Mouse (Mus musculus): ENCODE measurements around the gene Nup50. TPM values are rescaled to one million over a fixed set of nuclear protein-coding genes. Genes with fewer than 3 reads are reported as not detected.

Nup50 gene
- total and polyA plus RNA-seq, 3 experiments = 3.8 to 16.6 (median 15.5) TPM

GRCm38 (mm10) chr15:84982888-84983287 is 59.7 kb downstream of the Nup50 start:
- Histone ChIP-seq H3K27me3 (ENCODE audit: control insufficient read depth, insufficient read depth, low read length) (no peaks in the 10 kb centered on the region), H3K36me3 (ENCODE audit: control insufficient read depth, insufficient read depth, low read length) (no peaks in the 10 kb centered on the region), H3K4me3 (no peak overlapping the region), H3K4me1 (ENCODE audit: control insufficient read depth, insufficient read depth, low read length) (peaks cover 11% of the 10 kb centered on the region), H3K27ac (no peak overlapping the region), H3K9ac (ENCODE audit: low read depth, low read length) (no peak overlapping the region), H3K79me2 (replicated peaks; ENCODE audit: control insufficient read depth, insufficient read depth, low read length) (peaks cover 12% of the 10 kb centered on the region)
- WGBS = 82% methylated on average over 3 of the region's 3 CpGs
- TF ChIP-seq POLR2A (IDR thresholded peaks at IDR 0.05; ENCODE audit: insufficient read depth, low read depth, low read length) (no peak), CTCF (IDR thresholded peaks at IDR 0.05) (no peak), EP300 (IDR thresholded peaks at IDR 0.05; ENCODE audit: insufficient read depth, low read depth, low read length) (no peak)
- DNase-seq = no peak
- intact Hi-C loops (cut with DNase I) = no loop called here

- no peak for DNase-seq
- Histone ChIP-seq H3K79me2 (replicated peaks; ENCODE audit: control insufficient read depth, insufficient read depth, low read length) (peaks cover 10% of the 10 kb centered on the region), H3K27me3 (ENCODE audit: control insufficient read depth, insufficient read depth, low read length) (no peaks in the 10 kb centered on the region), H3K4me3 (no peak overlapping the region), H3K27ac (no peak overlapping the region), H3K9ac (ENCODE audit: low read depth, low read length) (no peak overlapping the region), H3K36me3 (ENCODE audit: control insufficient read depth, insufficient read depth, low read length) (no peaks in the 10 kb centered on the region), H3K4me1 (ENCODE audit: control insufficient read depth, insufficient read depth, low read length) (peaks cover 14% of the 10 kb centered on the region)
- TF ChIP-seq EP300 (IDR thresholded peaks at IDR 0.05; ENCODE audit: insufficient read depth, low read depth, low read length) (no peak), POLR2A (IDR thresholded peaks at IDR 0.05; ENCODE audit: insufficient read depth, low read depth, low read length) (no peak), CTCF (IDR thresholded peaks at IDR 0.05) (no peak)
- WGBS = 59% methylated on average over 7 of the region's 7 CpGs
- intact Hi-C loops (cut with DNase I) = no loop called here
Measured at GRCm38 (mm10) chr15:84983721-84984120, 60.5 kb downstream of the Nup50 start.

- intact Hi-C loops (cut with DNase I) = loop anchor here (2.0 to 5.0 kb wide), 3 partner anchors 43 to 133 kb away; partner anchors contain the start of gene Nup50
- 88% methylated on average over 12 of the region's 12 CpGs for WGBS
- peak in 1 of 2 experiments; percentile 27 for DNase-seq
Measured at GRCm38 (mm10) chr15:84985516-84986160, 62.4 kb downstream of the Nup50 start.

GRCm38 (mm10) chr15:84986171-84987019 is 63.2 kb downstream of the Nup50 start:
- Histone ChIP-seq H3K27ac (no peak overlapping the region), H3K9ac (ENCODE audit: low read depth, low read length) (peak overlapping the region; percentile 13; the same call in 1 of the 2 replicates), H3K36me3 (ENCODE audit: control insufficient read depth, insufficient read depth, low read length) (no peaks in the 10 kb centered on the region), H3K4me1 (ENCODE audit: control insufficient read depth, insufficient read depth, low read length) (peaks cover 14% of the 10 kb centered on the region), H3K27me3 (ENCODE audit: control insufficient read depth, insufficient read depth, low read length) (no peaks in the 10 kb centered on the region), H3K4me3 (no peak overlapping the region; the same call in 1 of the 2 replicates), H3K79me2 (replicated peaks; ENCODE audit: control insufficient read depth, insufficient read depth, low read length) (peaks cover 4% of the 10 kb centered on the region)
- 63% methylated on average over 4 of the region's 4 CpGs for WGBS
- no peak for TF ChIP-seq POLR2A (IDR thresholded peaks at IDR 0.05; ENCODE audit: insufficient read depth, low read depth, low read length)
- TF ChIP-seq CTCF (IDR thresholded peaks at IDR 0.05) = no peak
- TF ChIP-seq EP300 (IDR thresholded peaks at IDR 0.05; ENCODE audit: insufficient read depth, low read depth, low read length) = no peak
- intact Hi-C loops (cut with DNase I) = loop anchor here (2.0 to 5.0 kb wide), 3 partner anchors 44 to 134 kb away; partner anchors contain the start of gene Nup50
- DNase-seq = no peak

More at GRCm38 (mm10) chr15:84985516-84986160, 62.4 kb downstream of the Nup50 start:
- H3K4me3 ChIP-seq = no peak overlapping the region
- H3K4me1 ChIP-seq (ENCODE audit: control insufficient read depth, insufficient read depth, low read length) = peaks cover 14% of the 10 kb centered on the region
- peaks cover 4% of the 10 kb centered on the region for H3K79me2 ChIP-seq (replicated peaks; ENCODE audit: control insufficient read depth, insufficient read depth, low read length)
- H3K9ac ChIP-seq (ENCODE audit: low read depth, low read length) = no peak overlapping the region
- H3K36me3 ChIP-seq (ENCODE audit: control insufficient read depth, insufficient read depth, low read length) = no peaks in the 10 kb centered on the region
- no peak for TF ChIP-seq CTCF (IDR thresholded peaks at IDR 0.05)
- TF ChIP-seq EP300 (IDR thresholded peaks at IDR 0.05; ENCODE audit: insufficient read depth, low read depth, low read length) = no peak
- TF ChIP-seq POLR2A (IDR thresholded peaks at IDR 0.05; ENCODE audit: insufficient read depth, low read depth, low read length) = no peak
- H3K27me3 ChIP-seq (ENCODE audit: control insufficient read depth, insufficient read depth, low read length) = no peaks in the 10 kb centered on the region
- H3K27ac ChIP-seq = no peak overlapping the region

GRCm38 (mm10) chr15:84987020-84987815 is 64.0 kb downstream of the Nup50 start:
- Histone ChIP-seq H3K9ac (ENCODE audit: low read depth, low read length) (peak overlapping the region; percentile 89), H3K4me1 (ENCODE audit: control insufficient read depth, insufficient read depth, low read length) (peaks cover 9% of the 10 kb centered on the region), H3K4me3 (peak overlapping the region; percentile 81), H3K79me2 (replicated peaks; ENCODE audit: control insufficient read depth, insufficient read depth, low read length) (peaks cover 4% of the 10 kb centered on the region), H3K27me3 (ENCODE audit: control insufficient read depth, insufficient read depth, low read length) (no peaks in the 10 kb centered on the region), H3K36me3 (ENCODE audit: control insufficient read depth, insufficient read depth, low read length) (no peaks in the 10 kb centered on the region), H3K27ac (peak overlapping the region; percentile 81)
- DNase-seq = peak in 1 of 2 experiments; percentile 74
- TF ChIP-seq POLR2A (IDR thresholded peaks at IDR 0.05; ENCODE audit: insufficient read depth, low read depth, low read length) (no peak), EP300 (IDR thresholded peaks at IDR 0.05; ENCODE audit: insufficient read depth, low read depth, low read length) (no peak), CTCF (IDR thresholded peaks at IDR 0.05) (no peak)
- intact Hi-C loops (cut with DNase I) = loop anchor here (2.0 to 5.0 kb wide), 3 partner anchors 45 to 135 kb away; partner anchors contain the start of gene Nup50
- WGBS = under 1% methylated on average over 53 of the region's 53 CpGs
